Mouse (Mus musculus) heart, postnatal 0 days (tissue): Measurements from ENCODE around the gene Urm1. TPM values are rescaled to one million over a fixed set of nuclear protein-coding genes. Genes with fewer than 3 reads are reported as not detected.
A peak's percentile ranks its signal among the peaks of the same experiment; 100 is the strongest.

Experiments used
- ATAC-seq: fragments of 200-750 bp; cut with Nextera tagmentation; 2 replicates; pipeline ENCODE4 v1.8.0; 2017; ENCODE audit warnings: low read depth, moderate number of reproducible peaks, moderate library complexity; ENCODE audit not compliant: insufficient read depth
- DNase-seq: peaks from one replicate; pipeline ENCODE4 v3.0.0-alpha.2; 2016; ENCODE audit warnings: low spot score
- H3K27ac ChIP-seq: fragments of 300-500 bp; sonication (generic); 2 replicates; pipeline ENCODE4 v1.5.1; 2014; ENCODE audit warnings: low read depth, mild to moderate bottlenecking
- H3K27me3 ChIP-seq: fragments of 300-500 bp; sonication (generic); 2 replicates; pipeline ENCODE4 v1.6.1; 2014; ENCODE audit warnings: low read length, mixed read lengths; ENCODE audit not compliant: control insufficient read depth, insufficient read depth
- H3K36me3 ChIP-seq: fragments of 300-500 bp; sonication (generic); replicated peaks from 2 replicates; pipeline ENCODE4 v1.6.1; 2014; ENCODE audit warnings: low read length, mixed read lengths; ENCODE audit not compliant: control insufficient read depth, insufficient read depth
- H3K4me1 ChIP-seq: fragments of 300-500 bp; sonication (generic); 2 replicates; pipeline ENCODE4 v1.6.1; 2014; ENCODE audit warnings: antibody characterized with exemption; ENCODE audit not compliant: control insufficient read depth, insufficient read depth
- H3K4me2 ChIP-seq: fragments of 300-500 bp; sonication (generic); 2 replicates; pipeline ENCODE4 v1.6.1; 2014; ENCODE audit warnings: low read depth, mild to moderate bottlenecking, low read length, moderate library complexity
- H3K4me3 ChIP-seq: fragments of 300-500 bp; sonication (generic); 2 replicates; pipeline ENCODE4 v1.5.1; 2014; ENCODE audit warnings: low read depth, low read length
- H3K9ac ChIP-seq: fragments of 300-500 bp; sonication (generic); replicated peaks from 2 replicates; pipeline ENCODE4 v1.6.1; 2014; ENCODE audit warnings: low read depth, low read length, mixed read lengths
- H3K9me3 ChIP-seq: fragments of 300-500 bp; sonication (generic); replicated peaks from 2 replicates; pipeline ENCODE4 v1.6.1; 2016; ENCODE audit warnings: low read length; ENCODE audit not compliant: control insufficient read depth
- CTCF ChIP-seq: IDR thresholded peaks from 2 replicates; pipeline ENCODE4 v1.5.1; 2016; ENCODE audit warnings: antibody characterized with exemption, control low read depth, low read depth
- EP300 ChIP-seq: IDR thresholded peaks from 2 replicates; pipeline ENCODE4 v1.6.1; 2016; ENCODE audit warnings: antibody characterized with exemption, low read depth
- WGBS: fragments of 180-500 bp; shearing (Covaris S2); extraction: QIAGEN DNeasy Blood & Tissue Kit; methylation state at CpG from one replicate; pipeline ENCODE4 v1.1.7; 2014; 5-methylcytosine and 5-hydroxymethylcytosine counted together
- microRNA-seq: library from miRNA; unstranded; fragments of <30 nt; microRNA quantifications from one replicate; pipeline ENCODE4, GENCODE M21; 2016
- polyA plus RNA-seq: library from polyadenylated mRNA; unstranded; fragments of >200 nt; fragmentation: Nextera tagmentation; extraction: Ambion mirVana; gene quantifications from 2 replicates; pipeline ENCODE4 v1.2.1, GENCODE M21; 2015
- total RNA-seq: library from RNA; depleted of rRNA; stranded (reverse); fragments of >200 nt; gene quantifications from 2 replicates; pipeline ENCODE4 v1.2.3, GENCODE M21; 2014; ENCODE audit warnings: low replicate concordance; rRNA removed

Urm1 gene
- total and polyA plus RNA-seq, 2 experiments from 2014 or later, result 14.2 to 30.0 TPM

DNA sequence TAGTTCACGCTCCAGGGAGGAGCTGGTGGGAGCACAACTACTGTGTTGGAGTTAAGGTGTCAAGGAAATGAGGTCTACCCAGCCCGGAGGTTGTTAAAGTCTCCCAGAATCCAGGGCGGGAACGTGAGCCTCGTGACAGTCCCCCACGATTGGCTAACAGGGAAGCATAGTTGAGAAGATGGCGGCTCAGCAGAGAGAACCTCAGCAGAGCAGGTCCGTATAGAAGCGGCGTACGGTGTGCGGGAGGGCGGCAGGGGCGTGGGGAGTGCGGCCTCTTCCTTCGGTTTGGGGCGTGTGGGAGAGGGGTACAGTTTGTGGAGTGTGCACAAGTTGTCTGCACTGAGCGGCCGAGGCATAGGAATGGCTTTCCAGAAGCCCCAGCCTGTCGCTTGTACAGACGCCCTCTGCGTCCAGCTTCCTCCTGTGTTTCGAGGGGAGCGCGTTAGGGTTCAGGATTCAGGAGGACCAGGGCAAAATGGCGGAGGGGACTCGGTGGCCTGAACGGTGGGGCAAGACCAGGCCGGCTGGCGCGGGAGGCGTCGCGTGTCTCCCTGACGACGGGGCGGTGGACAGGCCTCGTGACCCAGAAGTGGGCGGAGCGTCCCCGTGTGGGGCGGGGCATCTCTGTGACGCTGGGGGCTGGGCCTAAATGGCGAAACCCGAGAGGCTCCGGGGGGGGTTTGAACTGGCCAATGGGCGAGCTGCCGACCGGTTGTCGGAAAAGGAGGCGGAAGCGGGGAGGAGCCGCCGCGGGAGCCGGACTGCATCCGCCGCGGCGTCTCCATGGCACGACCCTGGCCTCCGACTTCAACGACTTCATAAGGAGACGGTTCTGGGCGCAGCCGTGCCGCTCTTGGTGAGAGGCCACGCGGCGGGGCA is 69.4 kb downstream of the Urm1 start, which contains the start of gene Odf2:
Gene Odf2, plus strand, starts transcription at position 156 of the 879 bp plus-strand sequence.
- H3K4me2 ChIP-seq, result peak within 1 kb of the TSS; percentile 87
- H3K4me3 ChIP-seq, result peak within 1 kb of the TSS; percentile 88
- ATAC-seq (peak; percentile 93), DNase-seq (peak; percentile 96)
- TF ChIP-seq EP300, result no peak
- TF ChIP-seq CTCF, result no peak
- no peaks in the 10 kb centered on the region for H3K9me3 ChIP-seq
- H3K27ac ChIP-seq, result peak within 1 kb of the TSS; percentile 88
- peak within 1 kb of the TSS; percentile 91 for H3K9ac ChIP-seq
- no peaks in the 10 kb centered on the region for H3K27me3 ChIP-seq
- WGBS, result under 1% methylated on average over 65 of the region's 70 CpGs
- H3K36me3 ChIP-seq, result peaks cover 26% of the 10 kb centered on the region
- H3K4me1 ChIP-seq, result peaks cover 6% of the 10 kb centered on the region; the same call in 1 of the 2 replicates

DNA sequence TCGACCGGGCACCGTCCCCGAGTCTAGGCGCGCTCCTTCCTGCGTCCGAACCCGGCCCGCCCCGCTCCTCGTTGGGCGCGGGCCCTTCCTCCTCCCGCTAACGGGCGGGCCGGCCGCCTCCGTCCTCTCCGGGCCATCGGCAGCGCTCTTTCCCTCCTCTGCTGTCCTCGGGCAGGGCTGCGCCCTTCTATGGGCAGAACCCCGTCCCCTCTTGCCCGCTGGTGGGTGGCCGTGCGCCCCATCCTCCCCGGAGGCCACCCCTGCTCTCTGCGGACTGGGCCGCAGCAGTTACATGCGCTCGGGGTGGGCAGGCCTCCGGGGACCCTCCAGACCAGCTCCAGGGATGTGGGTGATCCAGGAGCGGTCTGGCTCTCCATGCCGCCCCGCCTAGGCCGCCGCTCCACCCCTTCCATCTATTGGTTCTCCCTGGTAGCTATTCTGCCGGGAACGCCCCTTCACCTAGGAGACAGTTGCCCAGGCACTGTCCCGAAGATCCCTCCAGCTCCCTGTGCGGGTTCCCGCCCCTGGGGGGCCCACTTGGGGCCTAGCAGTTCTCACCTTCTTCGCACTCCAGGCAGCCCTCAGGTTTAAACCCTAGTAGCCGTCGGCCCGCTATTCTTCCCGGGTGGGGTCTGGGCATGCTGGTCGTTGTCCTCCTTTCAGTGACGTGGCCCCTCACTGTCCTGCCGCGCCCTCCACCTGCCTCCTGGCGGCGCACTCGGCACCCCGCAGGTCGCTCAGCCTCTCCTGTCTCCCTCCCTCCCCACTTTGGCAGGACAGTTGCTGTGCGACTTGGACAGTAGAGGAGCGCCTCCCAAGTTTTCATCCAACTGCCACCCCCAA is 70.3 kb downstream of the Urm1 start:
- Histone ChIP-seq H3K4me1 (peaks cover 6% of the 10 kb centered on the region; the same call in 1 of the 2 replicates), H3K36me3 (peaks cover 35% of the 10 kb centered on the region), H3K4me2 (peak overlapping the region; percentile 87), H3K9ac (peak overlapping the region; percentile 91), H3K9me3 (no peaks in the 10 kb centered on the region), H3K27me3 (no peaks in the 10 kb centered on the region), H3K27ac (peak overlapping the region; percentile 88), H3K4me3 (peak overlapping the region; percentile 88)
- TF ChIP-seq CTCF (peak; percentile 25; the same call in 1 of the 2 replicates), EP300 (no peak)
- DNase-seq (peak; percentile 89), ATAC-seq (peak; percentile 85)
- under 1% methylated on average over 40 of the region's 61 CpGs for WGBS

DNA sequence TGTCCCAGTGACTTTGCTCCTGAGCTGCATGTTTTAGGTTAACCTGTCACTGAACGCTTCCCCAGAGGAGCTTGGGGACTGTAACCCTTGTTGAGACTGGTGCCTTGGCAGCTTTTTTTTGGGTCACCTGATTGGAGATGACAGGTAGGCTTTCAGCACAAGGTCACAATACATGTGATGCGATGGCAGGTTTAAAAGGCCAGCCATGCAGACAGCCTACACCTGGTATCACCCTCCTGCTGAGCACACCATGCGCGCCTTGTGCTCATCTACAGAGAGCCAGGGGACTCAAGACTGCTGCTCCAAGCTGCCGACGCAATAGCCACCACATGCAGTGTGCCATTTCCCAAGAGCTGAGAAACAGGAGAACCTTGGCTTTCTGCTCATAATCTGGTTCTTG is 71.9 kb downstream of the Urm1 start:
- no peak overlapping the region for H3K4me3 ChIP-seq
- DNase-seq (no peak), ATAC-seq (no peak)
- peaks cover 48% of the 10 kb centered on the region for H3K36me3 ChIP-seq
- H3K9ac ChIP-seq, result no peak overlapping the region
- no peak overlapping the region for H3K27ac ChIP-seq
- H3K4me1 ChIP-seq, result peaks cover 6% of the 10 kb centered on the region; the same call in 1 of the 2 replicates
- H3K4me2 ChIP-seq, result no peak overlapping the region
- no peaks in the 10 kb centered on the region for H3K27me3 ChIP-seq
- 93% methylated on average over 6 of the region's 6 CpGs for WGBS
- H3K9me3 ChIP-seq, result no peaks in the 10 kb centered on the region
- TF ChIP-seq CTCF, result no peak
- no peak for TF ChIP-seq EP300

Small RNA genes within 50 kb of the gene (microRNA-seq; reads per million reads assigned to microRNA genes)
- gene Mir219a-2 (not detected), gene Mir219b (not detected)

Other genes with a start within 250 kb of the Urm1 start
- gene Rapgef1, start 200.4 kb upstream of the Urm1 start, total RNA-seq, result 47.6 and 64.0 TPM in 2 replicates
- gene Rapgef1, start 200.4 kb upstream of the Urm1 start, polyA plus RNA-seq, result 6.7 and 9.0 TPM in 2 replicates
- not detected in 2 replicates for gene Gm13420, start 68.4 kb upstream of the Urm1 start, total RNA-seq
- gene Gm13420, start 68.4 kb upstream of the Urm1 start, polyA plus RNA-seq, result not detected in 2 replicates
- gene Gm13547, start 60.8 kb upstream of the Urm1 start, total RNA-seq, result not detected in 2 replicates
- gene Gm13547, start 60.8 kb upstream of the Urm1 start, polyA plus RNA-seq, result not detected in 2 replicates
- 23.5 and 56.9 TPM in 2 replicates for gene Coq4, start 32.6 kb upstream of the Urm1 start, total RNA-seq
- gene Coq4, start 32.6 kb upstream of the Urm1 start, polyA plus RNA-seq, result 16.2 and 16.3 TPM in 2 replicates
- 26.9 and 42.6 TPM in 2 replicates for gene Trub2, start 31.6 kb upstream of the Urm1 start, total RNA-seq
- 16.7 and 20.2 TPM in 2 replicates for gene Trub2, start 31.6 kb upstream of the Urm1 start, polyA plus RNA-seq
- gene Slc27a4, start 17.4 kb upstream of the Urm1 start, total RNA-seq, result 28.2 and 30.0 TPM in 2 replicates
- 8.4 and 8.6 TPM in 2 replicates for gene Slc27a4, start 17.4 kb upstream of the Urm1 start, polyA plus RNA-seq
- 11.7 and 24.0 TPM in 2 replicates for gene Cercam, start 49.1 kb downstream of the Urm1 start, total RNA-seq
- 7.9 and 8.8 TPM in 2 replicates for gene Cercam, start 49.1 kb downstream of the Urm1 start, polyA plus RNA-seq
- gene Odf2, start 69.1 kb downstream of the Urm1 start, total RNA-seq, result 32.3 and 35.1 TPM in 2 replicates
- gene Odf2, start 69.1 kb downstream of the Urm1 start, polyA plus RNA-seq, result 22.5 and 28.6 TPM in 2 replicates
- 14.7 and 21.4 TPM in 2 replicates for gene Gle1, start 115.4 kb downstream of the Urm1 start, total RNA-seq
- 22.8 and 23.0 TPM in 2 replicates for gene Gle1, start 115.4 kb downstream of the Urm1 start, polyA plus RNA-seq
- gene Sptan1, start 145.5 kb downstream of the Urm1 start, total RNA-seq, result 245 and 266 TPM in 2 replicates
- 66.4 and 79.3 TPM in 2 replicates for gene Sptan1, start 145.5 kb downstream of the Urm1 start, polyA plus RNA-seq
- gene Wdr34, start 228.8 kb downstream of the Urm1 start, total RNA-seq, result 26.2 and 30.1 TPM in 2 replicates
- gene Wdr34, start 228.8 kb downstream of the Urm1 start, polyA plus RNA-seq, result 17.3 and 17.6 TPM in 2 replicates
- 103 and 123 TPM in 2 replicates for gene Set, start 237.3 kb downstream of the Urm1 start, total RNA-seq
- gene Set, start 237.3 kb downstream of the Urm1 start, polyA plus RNA-seq, result 131 and 139 TPM in 2 replicates